In the genomic region with DNA sequence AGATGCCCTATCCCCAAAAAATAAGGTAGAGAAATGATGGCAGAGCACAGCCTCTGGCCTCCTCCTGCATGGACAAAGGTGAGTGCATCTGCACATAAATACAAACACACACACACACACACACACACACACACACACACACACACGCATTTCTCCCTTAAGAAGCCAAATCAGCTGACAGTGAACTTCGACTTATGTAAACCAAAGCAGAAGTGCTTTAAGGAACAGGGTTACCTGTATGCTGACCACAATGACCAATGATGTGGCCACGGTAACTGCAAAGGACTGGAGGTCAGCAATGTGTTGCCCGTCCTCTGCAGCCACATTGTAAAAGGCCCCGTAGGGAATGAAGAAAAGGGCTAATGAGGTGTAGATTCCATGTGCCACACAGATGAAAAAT, we compare ENCODE assay signal across 18 mouse cellular contexts.
"Had no signal": no experiment of that assay in that cellular context is flagged by ENCODE, and none has a peak within 500 bp of the region (broad histone marks: within the 10 kb centered on the region; RNA-seq: fewer than 3 reads in every experiment).

No protein-coding gene starts in this region.

- H3K36me3 ChIP-seq: liver, embryonic 12.5 days; midbrain, embryonic 10.5 days; midbrain, embryonic 13.5 days; midbrain, embryonic 15.5 days; neural tube, embryonic 12.5 days had no signal

- ATAC-seq: liver, embryonic 12.5 days; midbrain, embryonic 13.5 days; midbrain, embryonic 15.5 days had no signal

- H3K4me3 ChIP-seq: liver, embryonic 12.5 days; midbrain, embryonic 10.5 days; midbrain, embryonic 13.5 days; midbrain, embryonic 15.5 days; neural tube, embryonic 12.5 days had no signal

- H3K4me1 ChIP-seq: liver, embryonic 12.5 days; midbrain, embryonic 13.5 days; midbrain, embryonic 15.5 days; neural tube, embryonic 12.5 days had no signal

- H3K27me3 ChIP-seq: liver, embryonic 12.5 days; midbrain, embryonic 13.5 days; midbrain, embryonic 15.5 days; neural tube, embryonic 12.5 days had no signal

- H3K9me3 ChIP-seq: liver, embryonic 12.5 days; midbrain, embryonic 10.5 days; midbrain, embryonic 13.5 days; midbrain, embryonic 15.5 days; neural tube, embryonic 12.5 days had no signal

- DNase-seq: lung, adult 18-20 months; lung, embryonic 14.5 days; lung, postnatal 10 days; lung, postnatal 4 days; retina, postnatal 1 day; right cerebral cortex, adult 18-20 months; right cerebral cortex, postnatal 25 days; right cerebral cortex, postnatal 4 days; spleen, adult 18-20 months; thymus, adult 2 months; thymus, postnatal 25 days; thymus, postnatal 4 days had no signal

- H3K9ac ChIP-seq: liver, embryonic 12.5 days; liver, embryonic 14.5 days; lung, embryonic 14.5 days; midbrain, embryonic 13.5 days; midbrain, embryonic 15.5 days; neural tube, embryonic 12.5 days had no signal

- H3K27ac ChIP-seq: liver, embryonic 12.5 days; liver, embryonic 14.5 days; midbrain, embryonic 10.5 days; midbrain, embryonic 13.5 days; midbrain, embryonic 15.5 days; neural tube, embryonic 12.5 days had no signal

- H3K4me2 ChIP-seq: liver, embryonic 12.5 days; lung, embryonic 14.5 days; midbrain, embryonic 13.5 days; midbrain, embryonic 15.5 days; neural tube, embryonic 12.5 days had no signal
